Mouse (Mus musculus) spleen, adult 2 months (tissue): ENCODE data around the gene Snx3.

Experiments
- CTCF ChIP-seq: fragments of 200-500 bp; IDR thresholded peaks from 2 replicates; pipeline ENCODE4 v1.5.1; 2011; ENCODE audit warnings: mild to moderate bottlenecking, inconsistent platforms; ENCODE audit not compliant: insufficient read depth, insufficient read length, insufficient replicate concordance; ENCODE audit errors: extremely low read depth
- POLR2A ChIP-seq: fragments of 200-500 bp; IDR thresholded peaks from 2 replicates; pipeline ENCODE4 v1.6.1; 2011; ENCODE audit warnings: low read depth, low read length, inconsistent platforms

DNA sequence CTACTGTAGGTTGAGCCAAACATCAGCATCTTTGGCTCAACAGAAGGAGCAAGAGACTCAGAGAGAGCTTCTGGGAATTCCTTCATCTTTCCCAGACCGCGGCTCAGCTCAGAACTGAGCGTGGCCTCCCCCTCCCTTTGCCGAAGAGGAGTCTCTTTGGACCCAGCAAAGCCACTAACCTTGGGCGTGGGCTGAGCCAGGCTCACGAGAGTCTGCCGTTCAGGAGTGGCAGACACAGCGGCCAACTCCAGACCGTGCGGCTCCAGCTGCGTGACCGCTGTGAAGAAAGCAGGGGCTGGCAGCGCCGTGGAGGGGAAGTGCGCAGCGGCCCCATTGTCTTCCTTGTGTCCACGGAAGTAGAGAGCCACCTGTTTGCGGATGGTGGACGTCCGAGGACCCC is 70.7 kb downstream of the Snx3 start:
- no peak for TF ChIP-seq CTCF
- no peak for TF ChIP-seq POLR2A
